Mouse (Mus musculus) spleen, adult 2 months (tissue): Measurements from ENCODE around the gene Clec4f. TPM values are rescaled to one million over a fixed set of nuclear protein-coding genes. Genes with fewer than 3 reads are reported as not detected.

Experiments
- DNase-seq, 2 experiments: peaks; one replicate each; pipeline versions ENCODE4 v3.0.0 to v3.0.0-alpha.2; 2012 to 2021; ENCODE audit warnings: low spot score in 2 of 2, low read depth in 1 of 2
- H3K27ac ChIP-seq: fragments of 200-500 bp; 2 replicates; pipeline ENCODE4 v1.5.1; 2012; ENCODE audit warnings: low read length, inconsistent platforms; ENCODE audit not compliant: insufficient read depth
- H3K27me3 ChIP-seq: fragments of 200-500 bp; 2 replicates; pipeline ENCODE4 v1.6.1; 2012; ENCODE audit warnings: mild to moderate bottlenecking, moderate library complexity, low read length, inconsistent platforms; ENCODE audit not compliant: control insufficient read depth, insufficient read depth
- H3K36me3 ChIP-seq: fragments of 200-500 bp; 2 replicates; pipeline ENCODE4 v1.6.1; 2012; ENCODE audit warnings: mild to moderate bottlenecking, low read length, inconsistent platforms; ENCODE audit not compliant: control insufficient read depth, insufficient read depth
- H3K4me1 ChIP-seq: fragments of 200-500 bp; 2 replicates; pipeline ENCODE4 v1.6.1; 2011; ENCODE audit warnings: inconsistent platforms; ENCODE audit not compliant: control insufficient read depth, insufficient read depth, insufficient read length
- H3K4me3 ChIP-seq: fragments of 200-500 bp; 2 replicates; pipeline ENCODE4 v1.5.1; 2011; ENCODE audit warnings: mild to moderate bottlenecking, inconsistent platforms; ENCODE audit not compliant: insufficient read depth, insufficient read length; ENCODE audit errors: extremely low read depth
- CTCF ChIP-seq: fragments of 200-500 bp; IDR thresholded peaks from 2 replicates; pipeline ENCODE4 v1.5.1; 2011; ENCODE audit warnings: mild to moderate bottlenecking, inconsistent platforms; ENCODE audit not compliant: insufficient read depth, insufficient read length, insufficient replicate concordance; ENCODE audit errors: extremely low read depth
- POLR2A ChIP-seq: fragments of 200-500 bp; IDR thresholded peaks from 2 replicates; pipeline ENCODE4 v1.6.1; 2011; ENCODE audit warnings: low read depth, low read length, inconsistent platforms
- WGBS: fragments of 180-500 bp; shearing (Covaris S2); methylation state at CpG from one replicate; pipeline ENCODE4 v1.1.7; 2018; 5-methylcytosine and 5-hydroxymethylcytosine counted together
- polyA plus RNA-seq: library from polyadenylated mRNA; depleted of rRNA; stranded (reverse); fragments of >200 nt; gene quantifications from 2 replicates; pipeline ENCODE4 v1.2.3, GENCODE M21; 2012; rRNA removed

The Clec4f gene
- polyA plus RNA-seq, 1 experiment = not detected

GRCm38 (mm10) chr6:83597988-83598387 is 58.0 kb downstream of the Clec4f start:
- DNase-seq = no peak
- no peak overlapping the region for H3K4me3 ChIP-seq

GRCm38 (mm10) chr6:83595035-83595434 is 61.0 kb downstream of the Clec4f start:
- Histone ChIP-seq H3K27me3 (no peaks in the 10 kb centered on the region; the same call in 1 of the 2 replicates), H3K27ac (no peak overlapping the region), H3K4me3 (no peak overlapping the region), H3K36me3 (no peaks in the 10 kb centered on the region), H3K4me1 (peaks cover 2% of the 10 kb centered on the region; the same call in 1 of the 2 replicates)
- DNase-seq = no peak
- WGBS = 83% methylated on average over 2 of the region's 2 CpGs
- TF ChIP-seq CTCF = no peak
- TF ChIP-seq POLR2A = no peak

More at GRCm38 (mm10) chr6:83597988-83598387, 58.0 kb downstream of the Clec4f start:
- TF ChIP-seq CTCF = no peak
- TF ChIP-seq POLR2A = no peak
- H3K36me3 ChIP-seq = no peaks in the 10 kb centered on the region
- no peak overlapping the region for H3K27ac ChIP-seq
- no peaks in the 10 kb centered on the region; the same call in 1 of the 2 replicates for H3K27me3 ChIP-seq
- WGBS = 72% methylated on average over 3 of the region's 3 CpGs
- H3K4me1 ChIP-seq = peaks cover 2% of the 10 kb centered on the region; the same call in 1 of the 2 replicates

Other genes with a start within 250 kb of the Clec4f start
- gene Tet3, start 197.1 kb downstream of the Clec4f start, polyA plus RNA-seq = 21.1 and 22.9 TPM in 2 replicates
- 41.8 and 44.9 TPM in 2 replicates for gene Dguok, start 149.2 kb downstream of the Clec4f start, polyA plus RNA-seq
- gene Actg2, start 119.9 kb downstream of the Clec4f start, polyA plus RNA-seq = 14.8 and 15.9 TPM in 2 replicates
- 5.1 and 5.2 TPM in 2 replicates for gene Stambp, start 83.5 kb downstream of the Clec4f start, polyA plus RNA-seq
- 0.49 and 3.4 TPM in 2 replicates for gene Cd207, start 21.7 kb upstream of the Clec4f start, polyA plus RNA-seq
- gene Vax2, start 55.1 kb upstream of the Clec4f start, polyA plus RNA-seq = not detected in 2 replicates
- gene Atp6v1b1, start 86.8 kb upstream of the Clec4f start, polyA plus RNA-seq = 0.14 TPM in 1 of 2 replicates, not detected in the other
- gene Ankrd53, start 106.5 kb upstream of the Clec4f start, polyA plus RNA-seq = not detected in 2 replicates
- gene Tex261, start 119.6 kb upstream of the Clec4f start, polyA plus RNA-seq = 71.3 and 71.7 TPM in 2 replicates
- 12.7 and 16.1 TPM in 2 replicates for gene Nagk, start 138.8 kb upstream of the Clec4f start, polyA plus RNA-seq
- gene Paip2b, start 175.6 kb upstream of the Clec4f start, polyA plus RNA-seq = 5.0 and 6.1 TPM in 2 replicates
- gene Zfp638, start 210.9 kb upstream of the Clec4f start, polyA plus RNA-seq = 7.3 and 8.7 TPM in 2 replicates